Mouse (Mus musculus): ENCODE measurements around the gene Lrmda. TPM values are rescaled to one million over a fixed set of nuclear protein-coding genes. Genes with fewer than 3 reads are reported as not detected.

The Lrmda gene
- polyA plus RNA-seq, 1 experiment from 2014 or later, result 0.95 TPM

- no peaks in the 10 kb centered on the region for H3K36me3 ChIP-seq (ENCODE audit: control insufficient read depth, insufficient read depth, low read length)
- H3K27me3 ChIP-seq (ENCODE audit: control insufficient read depth, insufficient read depth, low read length), result no peaks in the 10 kb centered on the region
- peak overlapping the region; percentile 58 for H3K4me2 ChIP-seq (ENCODE audit: low read length)
- H3K9ac ChIP-seq (ENCODE audit: low read length), result no peak overlapping the region
- ATAC-seq (ENCODE audit: insufficient number of reproducible peaks, insufficient read depth, low FRiP score, low read depth), result no peak
- H3K4me1 ChIP-seq (ENCODE audit: control insufficient read depth in 2 of 2, insufficient read depth in 2 of 2, low read length in 2 of 2), result peaks cover 8 to 12% of the 10 kb centered on the region in 2 experiments; a peak in 2 of 4 replicates
- no peak overlapping the region for H3K4me3 ChIP-seq (ENCODE audit: control insufficient read depth in 1 of 2, insufficient read depth in 1 of 2, low read depth in 1 of 2, low read length in 2 of 2)
- 10% methylated on average over 3 of the region's 3 CpGs for WGBS
- H3K27ac ChIP-seq (replicated peaks in 1 of 2; ENCODE audit: control insufficient read depth in 1 of 2, insufficient read depth in 1 of 2, low read depth in 2 of 2, low read length in 2 of 2), result no peak overlapping the region
- no peaks in the 10 kb centered on the region for H3K9me3 ChIP-seq (ENCODE audit: control insufficient read depth, low read length)
Measured at GRCm38 (mm10) chr14:22807324-22807723, 787.8 kb downstream of the Lrmda start.

GRCm38 (mm10) chr14:22807726-22808594, 788.4 kb downstream of the Lrmda start:
- Histone ChIP-seq H3K4me2 (ENCODE audit: low read length) (peak overlapping the region; percentile 58), H3K27me3 (ENCODE audit: control insufficient read depth, insufficient read depth, low read length) (no peaks in the 10 kb centered on the region), H3K36me3 (ENCODE audit: control insufficient read depth, insufficient read depth, low read length) (no peaks in the 10 kb centered on the region), H3K9ac (ENCODE audit: low read length) (no peak overlapping the region), H3K4me1 (ENCODE audit: control insufficient read depth in 2 of 2, insufficient read depth in 2 of 2, low read length in 2 of 2) (peaks cover 10 to 12% of the 10 kb centered on the region in 2 experiments; a peak in 2 of 4 replicates), H3K27ac (replicated peaks in 1 of 2; ENCODE audit: control insufficient read depth in 1 of 2, insufficient read depth in 1 of 2, low read depth in 2 of 2, low read length in 2 of 2) (no peak overlapping the region), H3K9me3 (ENCODE audit: control insufficient read depth, low read length) (no peaks in the 10 kb centered on the region), H3K4me3 (ENCODE audit: control insufficient read depth in 1 of 2, insufficient read depth in 1 of 2, low read depth in 1 of 2, low read length in 2 of 2) (peak overlapping the region; percentile 8 to 20; a peak in 3 of 4 replicates)
- WGBS, result 2% methylated on average over 20 of the region's 20 CpGs
- ATAC-seq (ENCODE audit: insufficient number of reproducible peaks, insufficient read depth, low FRiP score, low read depth), result peak; percentile 69; the same call in 1 of the 2 replicates

DNA sequence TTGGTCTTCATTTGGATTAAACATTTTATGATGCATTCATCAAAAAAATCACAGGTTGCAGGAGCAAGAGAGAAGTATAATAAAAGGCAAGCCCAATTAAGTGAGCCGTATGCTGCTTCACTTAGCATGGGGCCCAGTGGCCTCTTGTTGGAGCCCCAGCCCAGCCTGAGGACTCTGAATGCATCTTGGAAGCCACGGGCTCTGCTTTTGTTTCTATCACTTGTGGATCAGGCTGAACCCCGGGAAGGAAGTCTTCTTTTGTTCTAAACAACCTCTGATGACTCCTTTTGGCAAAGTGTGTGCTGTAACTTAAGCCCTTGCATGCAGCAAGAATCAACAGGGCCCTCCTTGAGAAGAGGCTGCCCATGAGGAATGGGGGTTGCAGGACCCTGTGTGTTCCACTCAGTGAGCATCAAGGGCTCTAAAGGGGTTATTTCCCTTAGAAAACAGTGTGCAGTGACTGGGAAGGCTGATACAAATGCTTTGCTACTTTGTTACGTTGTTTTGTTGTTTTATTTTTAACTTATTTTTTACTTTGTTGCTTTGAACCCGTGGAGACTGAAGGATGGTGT, 789.2 kb downstream of the Lrmda start:
- ATAC-seq (ENCODE audit: insufficient number of reproducible peaks, insufficient read depth, low FRiP score, low read depth), result no peak
- WGBS, result 43% methylated on average over 5 of the region's 5 CpGs
- H3K9me3 ChIP-seq (ENCODE audit: control insufficient read depth, low read length), result no peaks in the 10 kb centered on the region
- H3K4me2 ChIP-seq (ENCODE audit: low read length), result no peak overlapping the region
- no peak overlapping the region for H3K4me3 ChIP-seq (ENCODE audit: control insufficient read depth in 1 of 2, insufficient read depth in 1 of 2, low read depth in 1 of 2, low read length in 2 of 2)
- H3K36me3 ChIP-seq (ENCODE audit: control insufficient read depth, insufficient read depth, low read length), result no peaks in the 10 kb centered on the region
- no peak overlapping the region for H3K27ac ChIP-seq (replicated peaks in 1 of 2; ENCODE audit: control insufficient read depth in 1 of 2, insufficient read depth in 1 of 2, low read depth in 2 of 2, low read length in 2 of 2)
- H3K4me1 ChIP-seq (ENCODE audit: control insufficient read depth in 2 of 2, insufficient read depth in 2 of 2, low read length in 2 of 2), result peaks cover 11 to 12% of the 10 kb centered on the region in 2 experiments; a peak in 2 of 4 replicates
- no peaks in the 10 kb centered on the region for H3K27me3 ChIP-seq (ENCODE audit: control insufficient read depth, insufficient read depth, low read length)
- H3K9ac ChIP-seq (ENCODE audit: low read length), result no peak overlapping the region

DNA sequence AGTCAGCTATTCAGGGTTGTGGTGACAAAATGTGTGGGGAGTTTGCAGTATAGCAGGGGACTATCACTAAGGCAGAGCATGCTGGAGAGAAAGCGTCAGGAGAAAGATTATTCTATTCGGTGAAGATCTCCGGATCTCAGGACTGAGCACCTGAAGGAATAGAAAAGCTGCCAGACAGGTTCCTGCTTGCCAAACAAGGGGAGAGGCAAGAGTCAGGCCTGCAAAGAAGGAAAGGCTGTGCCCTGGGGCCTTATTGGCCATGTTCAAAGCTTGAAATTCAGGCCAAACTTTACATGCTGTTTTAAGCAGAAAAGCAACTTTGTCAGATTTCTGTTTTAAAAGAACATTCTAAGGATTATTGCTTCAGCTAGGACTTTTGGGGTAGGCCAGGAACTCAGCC, 789.7 kb downstream of the Lrmda start:
- peaks cover 11 to 12% of the 10 kb centered on the region in 2 experiments; a peak in 2 of 4 replicates for H3K4me1 ChIP-seq (ENCODE audit: control insufficient read depth in 2 of 2, insufficient read depth in 2 of 2, low read length in 2 of 2)
- no peak overlapping the region for H3K4me2 ChIP-seq (ENCODE audit: low read length)
- H3K27me3 ChIP-seq (ENCODE audit: control insufficient read depth, insufficient read depth, low read length), result no peaks in the 10 kb centered on the region
- no peak overlapping the region for H3K9ac ChIP-seq (ENCODE audit: low read length)
- WGBS, result 84% methylated on average over 3 of the region's 3 CpGs
- no peak overlapping the region for H3K27ac ChIP-seq (replicated peaks in 1 of 2; ENCODE audit: control insufficient read depth in 1 of 2, insufficient read depth in 1 of 2, low read depth in 2 of 2, low read length in 2 of 2)
- ATAC-seq (ENCODE audit: insufficient number of reproducible peaks, insufficient read depth, low FRiP score, low read depth), result no peak
- no peak overlapping the region for H3K4me3 ChIP-seq (ENCODE audit: control insufficient read depth in 1 of 2, insufficient read depth in 1 of 2, low read depth in 1 of 2, low read length in 2 of 2)
- H3K9me3 ChIP-seq (ENCODE audit: control insufficient read depth, low read length), result no peaks in the 10 kb centered on the region
- no peaks in the 10 kb centered on the region for H3K36me3 ChIP-seq (ENCODE audit: control insufficient read depth, insufficient read depth, low read length)

DNA sequence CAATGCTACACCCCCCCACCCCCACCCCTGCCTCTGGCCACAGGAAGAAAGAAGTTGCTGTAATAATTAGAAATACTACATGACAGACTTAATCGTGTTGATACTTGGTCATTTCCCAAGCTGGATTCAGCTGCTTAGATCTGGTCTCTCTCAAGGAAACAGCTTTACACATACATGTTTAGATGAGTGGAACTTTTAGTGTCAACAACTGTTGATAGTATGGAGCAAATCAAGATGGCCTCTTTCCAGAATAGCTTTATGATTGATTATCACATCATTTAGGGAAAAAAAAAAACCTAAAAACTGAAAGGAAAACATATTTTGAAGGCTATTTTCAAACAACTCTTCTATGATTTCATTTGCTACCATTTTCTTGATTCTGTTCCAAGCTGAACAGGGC, 791.0 kb downstream of the Lrmda start:
- no peak overlapping the region for H3K27ac ChIP-seq (replicated peaks in 1 of 2; ENCODE audit: control insufficient read depth in 1 of 2, insufficient read depth in 1 of 2, low read depth in 2 of 2, low read length in 2 of 2)
- WGBS, result 50% methylated on average over 1 of the region's 1 CpGs

GRCm38 (mm10) chr14:22812824-22813223, 793.3 kb downstream of the Lrmda start:
- WGBS, result 43% methylated on average over 6 of the region's 6 CpGs
- no peak overlapping the region; a peak in 1 of 4 replicates for H3K27ac ChIP-seq (replicated peaks in 1 of 2; ENCODE audit: control insufficient read depth in 1 of 2, insufficient read depth in 1 of 2, low read depth in 2 of 2, low read length in 2 of 2)
- no peaks in the 10 kb centered on the region for H3K36me3 ChIP-seq (ENCODE audit: control insufficient read depth, insufficient read depth, low read length)

More for the DNA sequence above, 791.0 kb downstream of the Lrmda start:
- H3K4me3 ChIP-seq (ENCODE audit: control insufficient read depth in 1 of 2, insufficient read depth in 1 of 2, low read depth in 1 of 2, low read length in 2 of 2), result no peak overlapping the region
- no peak overlapping the region for H3K9ac ChIP-seq (ENCODE audit: low read length)
- H3K36me3 ChIP-seq (ENCODE audit: control insufficient read depth, insufficient read depth, low read length), result no peaks in the 10 kb centered on the region
- no peaks in the 10 kb centered on the region for H3K27me3 ChIP-seq (ENCODE audit: control insufficient read depth, insufficient read depth, low read length)
- peaks cover 11 to 12% of the 10 kb centered on the region in 2 experiments; a peak in 2 of 4 replicates for H3K4me1 ChIP-seq (ENCODE audit: control insufficient read depth in 2 of 2, insufficient read depth in 2 of 2, low read length in 2 of 2)
- no peaks in the 10 kb centered on the region for H3K9me3 ChIP-seq (ENCODE audit: control insufficient read depth, low read length)
- no peak overlapping the region for H3K4me2 ChIP-seq (ENCODE audit: low read length)
- no peak for ATAC-seq (ENCODE audit: insufficient number of reproducible peaks, insufficient read depth, low FRiP score, low read depth)

DNA sequence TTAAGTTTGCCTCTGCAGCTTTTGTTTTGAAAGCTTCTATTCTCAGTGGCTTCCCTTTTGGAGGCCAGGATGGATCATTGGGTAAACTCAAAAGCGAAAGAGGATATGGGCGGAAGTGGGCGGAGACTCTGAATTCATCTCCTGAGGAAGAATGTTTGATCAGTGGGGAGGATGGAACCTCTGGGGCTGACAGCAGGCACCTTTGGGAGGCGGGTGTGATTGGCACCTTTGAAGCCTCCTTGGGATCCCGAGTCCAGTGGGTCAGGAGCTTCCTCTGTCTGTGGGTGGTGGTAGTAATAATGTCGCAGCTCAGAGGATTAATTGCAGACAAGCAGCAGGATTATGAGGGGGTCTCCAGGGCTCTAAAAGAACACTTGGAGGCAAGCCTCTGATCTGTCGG, 793.9 kb downstream of the Lrmda start:
- Histone ChIP-seq H3K9me3 (ENCODE audit: control insufficient read depth, low read length) (no peaks in the 10 kb centered on the region), H3K4me1 (ENCODE audit: control insufficient read depth in 2 of 2, insufficient read depth in 2 of 2, low read length in 2 of 2) (peaks cover under 1 to 2% of the 10 kb centered on the region in 2 experiments; a peak in 1 of 4 replicates), H3K27me3 (ENCODE audit: control insufficient read depth, insufficient read depth, low read length) (no peaks in the 10 kb centered on the region), H3K36me3 (ENCODE audit: control insufficient read depth, insufficient read depth, low read length) (no peaks in the 10 kb centered on the region), H3K9ac (ENCODE audit: low read length) (no peak overlapping the region), H3K4me2 (ENCODE audit: low read length) (no peak overlapping the region), H3K4me3 (ENCODE audit: control insufficient read depth in 1 of 2, insufficient read depth in 1 of 2, low read depth in 1 of 2, low read length in 2 of 2) (no peak overlapping the region), H3K27ac (replicated peaks in 1 of 2; ENCODE audit: control insufficient read depth in 1 of 2, insufficient read depth in 1 of 2, low read depth in 2 of 2, low read length in 2 of 2) (no peak overlapping the region)
- 50% methylated on average over 7 of the region's 7 CpGs for WGBS
- no peak for ATAC-seq (ENCODE audit: insufficient number of reproducible peaks, insufficient read depth, low FRiP score, low read depth)

More at GRCm38 (mm10) chr14:22812824-22813223, 793.3 kb downstream of the Lrmda start:
- Histone ChIP-seq H3K27me3 (ENCODE audit: control insufficient read depth, insufficient read depth, low read length) (no peaks in the 10 kb centered on the region), H3K4me3 (ENCODE audit: control insufficient read depth in 1 of 2, insufficient read depth in 1 of 2, low read depth in 1 of 2, low read length in 2 of 2) (no peak overlapping the region), H3K4me2 (ENCODE audit: low read length) (no peak overlapping the region), H3K4me1 (ENCODE audit: control insufficient read depth in 2 of 2, insufficient read depth in 2 of 2, low read length in 2 of 2) (peaks cover 5 to 6% of the 10 kb centered on the region in 2 experiments; a peak in 2 of 4 replicates), H3K9ac (ENCODE audit: low read length) (no peak overlapping the region), H3K9me3 (ENCODE audit: control insufficient read depth, low read length) (no peaks in the 10 kb centered on the region)
- no peak for ATAC-seq (ENCODE audit: insufficient number of reproducible peaks, insufficient read depth, low FRiP score, low read depth)

Data from heart, embryonic 14.5 days (tissue).